Mouse (Mus musculus) CH12.LX (cell line): ENCODE measurements around the gene Ttc34.

Source experiments
- CHD2 ChIP-seq: IDR thresholded peaks from 2 replicates; pipeline ENCODE4 v1.6.1; 2011; ENCODE audit warnings: low read length, improper control_type of control experiment
- CTCF ChIP-seq, 2 experiments: IDR thresholded peaks in 1 of 2; conservative IDR thresholded peaks in 1 of 2; 2 replicates each; pipeline ENCODE4 v1.5.1; 2011 to 2012; ENCODE audit warnings: low read depth in 2 of 2, low read length in 2 of 2, improper control_type of control experiment in 1 of 2, inconsistent platforms in 1 of 2, mild to moderate bottlenecking in 1 of 2, moderate library complexity in 1 of 2
- EP300 ChIP-seq: IDR thresholded peaks from 2 replicates; pipeline ENCODE4 v1.6.1; 2011; ENCODE audit warnings: low read length, improper control_type of control experiment
- ETS1 ChIP-seq: conservative IDR thresholded peaks from 2 replicates; pipeline ENCODE4 v1.6.1; 2012; ENCODE audit warnings: low read depth, mild to moderate bottlenecking, inconsistent platforms, low read length, improper control_type of control experiment, moderate library complexity
- GABPA ChIP-seq: IDR thresholded peaks from 2 replicates; pipeline ENCODE4 v1.6.1; 2012; ENCODE audit warnings: low read depth, low read length, improper control_type of control experiment, inconsistent platforms; ENCODE audit not compliant: insufficient replicate concordance
- JUN ChIP-seq: IDR thresholded peaks from 2 replicates; pipeline ENCODE4 v1.6.1; 2011; ENCODE audit warnings: low read depth, mild to moderate bottlenecking, low read length, improper control_type of control experiment, moderate library complexity; ENCODE audit not compliant: insufficient read depth
- PAX5 ChIP-seq: IDR thresholded peaks from 2 replicates; pipeline ENCODE4 v1.6.1; 2012; ENCODE audit warnings: low read length, inconsistent platforms, mixed read lengths
- POLR2A ChIP-seq: IDR thresholded peaks from 2 replicates; pipeline ENCODE4 v1.6.1; 2011; ENCODE audit warnings: low read depth, mild to moderate bottlenecking, improper control_type of control experiment, low read length
- SIN3A ChIP-seq: IDR thresholded peaks from 2 replicates; pipeline ENCODE4 v1.6.1; 2012; ENCODE audit warnings: low read length, improper control_type of control experiment, inconsistent platforms
- ZNF384 ChIP-seq: IDR thresholded peaks from 2 replicates; pipeline ENCODE4 v1.6.1; 2012; ENCODE audit warnings: low read depth, low read length, improper control_type of control experiment, inconsistent platforms

DNA sequence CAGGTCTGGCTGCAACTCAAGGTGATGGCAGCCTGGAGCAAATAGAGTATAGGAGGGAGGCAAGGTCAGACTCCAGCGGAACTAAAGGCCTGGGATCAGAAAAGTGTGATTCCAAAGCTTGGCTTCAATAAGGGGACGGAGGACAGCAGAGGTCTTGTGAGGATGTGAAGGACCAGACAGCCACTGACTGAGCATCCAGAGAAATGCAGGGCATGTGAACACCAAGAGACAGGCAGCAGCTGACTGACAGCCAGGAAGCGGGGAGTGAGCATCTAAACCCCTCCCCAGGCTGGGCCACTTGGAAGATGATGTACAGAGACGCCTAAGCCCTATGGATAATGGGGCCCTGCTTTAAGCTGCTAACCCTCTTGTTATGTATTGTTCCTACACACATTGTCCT is 33.5 kb downstream of the Ttc34 start:
- TF ChIP-seq POLR2A (no peak), PAX5 (no peak), ETS1 (no peak), JUN (no peak), CTCF (conservative IDR thresholded peaks at IDR 0.05 in 1 of 2, IDR thresholded peaks at IDR 0.05 in 1 of 2; ENCODE audit: low read depth in 2 of 2, low read length in 2 of 2) (no peak), SIN3A (no peak), EP300 (no peak), ZNF384 (no peak), GABPA (no peak), CHD2 (no peak)
